Mouse (Mus musculus): ENCODE results near the gene Nedd4.

DNA sequence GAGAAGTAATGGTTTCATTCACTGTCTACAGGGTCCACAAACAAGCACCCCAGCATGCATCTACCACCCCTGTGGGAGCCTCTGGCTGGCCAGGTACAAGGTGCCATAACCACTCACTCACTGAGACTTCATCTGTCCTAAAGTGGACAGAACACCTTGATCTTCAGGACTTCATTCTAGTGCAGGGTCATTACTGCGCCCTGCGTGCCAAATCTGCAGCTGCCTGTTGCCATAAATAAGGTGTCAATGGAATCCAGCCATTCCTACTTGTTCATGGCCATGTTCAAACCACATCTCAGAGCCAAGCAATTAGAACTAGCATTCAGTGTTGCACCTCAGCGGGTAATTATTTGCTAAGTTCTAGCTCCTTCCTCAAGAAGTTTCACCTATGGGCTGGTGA is 60.5 kb downstream of the Nedd4 start:
- no peak for TF ChIP-seq CTCF (IDR thresholded peaks at IDR 0.05; ENCODE audit: extremely low read depth, insufficient read length, insufficient replicate concordance, low read depth, low read length)
- no peak for TF ChIP-seq POLR2A (IDR thresholded peaks at IDR 0.05; ENCODE audit: low read depth, low read length)
